Mouse (Mus musculus) frontal cortex, postnatal 14 days (tissue): ENCODE measurements at regions not wholly inside any gene's neighbourhood (a gene's known extent, or its start where the extent isn't known, plus 50 kb on each side); places are given as distances from the start of the nearest gene placed in this dataset.
A peak's percentile ranks its signal among the peaks of the same experiment; 100 is the strongest.

ENCODE experiments used
- DNase-seq, 2 experiments: peaks; one replicate each; pipeline ENCODE4 v3.0.0; 2022; ENCODE audit warnings: low spot score in 2 of 2

- DNase-seq, result no peak
Observed at GRCm38 (mm10) chr13:47974216-47974615, 286.8 kb upstream of the Id4 start.

- no peak for DNase-seq
Observed at GRCm38 (mm10) chr13:47974756-47975515, 286.1 kb upstream of the Id4 start.

- no peak for DNase-seq
Observed at GRCm38 (mm10) chr13:47998495-47998894, 262.5 kb upstream of the Id4 start.

- DNase-seq, result no peak
Observed at GRCm38 (mm10) chr13:47999399-47999798, 261.6 kb upstream of the Id4 start.

- DNase-seq, result no peak
Observed at GRCm38 (mm10) chr13:48003126-48003525, 257.9 kb upstream of the Id4 start.

GRCm38 (mm10) chr13:48013336-48013750 lies 247.7 kb upstream of the Id4 start:
- no peak for DNase-seq

GRCm38 (mm10) chr13:48015296-48015695 lies 245.7 kb upstream of the Id4 start:
- no peak for DNase-seq

- DNase-seq, result no peak
Observed at GRCm38 (mm10) chr13:48016051-48016450, 245.0 kb upstream of the Id4 start.

- DNase-seq, result no peak
Observed at GRCm38 (mm10) chr13:48016606-48017005, 244.4 kb upstream of the Id4 start.

- no peak for DNase-seq
Observed at GRCm38 (mm10) chr13:48017649-48018048, 243.4 kb upstream of the Id4 start.

GRCm38 (mm10) chr13:48018606-48019005 lies 242.4 kb upstream of the Id4 start:
- DNase-seq, result no peak

- DNase-seq, result no peak
Observed at GRCm38 (mm10) chr13:48022958-48023615, 237.9 kb upstream of the Id4 start.

- DNase-seq, result peak; percentile 41 to 61
Observed at GRCm38 (mm10) chr13:48027775-48028489, 233.1 kb upstream of the Id4 start.

GRCm38 (mm10) chr13:48031491-48031890 lies 229.5 kb upstream of the Id4 start:
- no peak for DNase-seq

GRCm38 (mm10) chr13:48042172-48042571 lies 218.9 kb upstream of the Id4 start:
- no peak for DNase-seq

- DNase-seq, result no peak
Observed at GRCm38 (mm10) chr13:48042572-48042971, 218.5 kb upstream of the Id4 start.

GRCm38 (mm10) chr13:48046201-48046750 lies 214.8 kb upstream of the Id4 start:
- no peak for DNase-seq

GRCm38 (mm10) chr13:48049796-48050195 lies 211.2 kb upstream of the Id4 start:
- no peak for DNase-seq

GRCm38 (mm10) chr13:48074630-48075029 lies 186.4 kb upstream of the Id4 start:
- no peak for DNase-seq

GRCm38 (mm10) chr13:48075315-48075714 lies 185.7 kb upstream of the Id4 start:
- DNase-seq, result no peak

GRCm38 (mm10) chr13:48078214-48078613 lies 182.8 kb upstream of the Id4 start:
- DNase-seq, result no peak

GRCm38 (mm10) chr13:48083294-48083693 lies 177.7 kb upstream of the Id4 start:
- DNase-seq, result no peak
